Mouse (Mus musculus) thymus, postnatal 4 days (tissue): ENCODE results near the gene Hs3st6.

ENCODE experiments used
- DNase-seq: peaks from one replicate; pipeline ENCODE4 v3.0.0; 2021

Gene Hs3st6

GRCm38 (mm10) chr17:24773241-24773640 is 20.5 kb downstream of the Hs3st6 start:
- no peak for DNase-seq

GRCm38 (mm10) chr17:24775173-24775572 is 22.4 kb downstream of the Hs3st6 start:
- no peak for DNase-seq

GRCm38 (mm10) chr17:24777073-24777472 is 24.3 kb downstream of the Hs3st6 start:
- DNase-seq, result no peak

GRCm38 (mm10) chr17:24780821-24781220 is 28.0 kb downstream of the Hs3st6 start:
- no peak for DNase-seq

GRCm38 (mm10) chr17:24792190-24792589 is 39.4 kb downstream of the Hs3st6 start:
- no peak for DNase-seq

GRCm38 (mm10) chr17:24794791-24795190 is 42.0 kb downstream of the Hs3st6 start:
- DNase-seq, result no peak

GRCm38 (mm10) chr17:24796969-24797368 is 44.2 kb downstream of the Hs3st6 start:
- DNase-seq, result no peak

- DNase-seq, result no peak
Measured at GRCm38 (mm10) chr17:24798229-24798628, 45.4 kb downstream of the Hs3st6 start.

- no peak for DNase-seq
Measured at GRCm38 (mm10) chr17:24799476-24799875, 46.7 kb downstream of the Hs3st6 start.

GRCm38 (mm10) chr17:24800524-24800923 is 47.7 kb downstream of the Hs3st6 start:
- DNase-seq, result no peak

GRCm38 (mm10) chr17:24803952-24804951 is 51.5 kb downstream of the Hs3st6 start, which contains the start of gene Meiob:
Gene Meiob, plus strand, starts transcription at chr17:24804289.
- DNase-seq, result peak; percentile 86
